Mouse (Mus musculus) telencephalon, adult 2 months (tissue): ENCODE measurements around the gene Nfib.

Experiments
- DNase-seq: peaks from one replicate; pipeline ENCODE4 v3.0.0-alpha.2; 2011; ENCODE audit warnings: low read depth, low spot score

Nfib gene

DNA sequence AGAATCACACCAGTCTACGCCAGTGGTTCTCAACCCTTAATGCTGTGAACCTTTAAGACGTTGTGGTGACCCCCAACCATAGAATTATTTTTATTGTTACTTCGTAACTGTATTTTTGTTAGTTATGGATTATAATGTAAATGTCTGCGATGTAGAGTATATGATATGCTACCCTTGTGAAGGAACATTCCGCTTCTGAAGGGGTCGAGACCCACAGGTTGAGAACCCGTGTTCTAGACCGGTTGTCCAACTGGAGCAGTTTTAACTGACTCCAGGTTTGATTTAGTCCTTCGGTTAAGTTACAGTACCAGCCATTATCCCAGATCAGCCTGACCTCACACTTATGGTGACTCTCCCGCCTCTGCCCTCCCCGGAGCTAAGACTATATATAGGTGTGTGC lies 70.4 kb downstream of the Nfib start:
- no peak for DNase-seq

GRCm38 (mm10) chr4:82634365-82634764 lies 71.2 kb downstream of the Nfib start:
- DNase-seq: no peak

GRCm38 (mm10) chr4:82624285-82625045 lies 81.1 kb downstream of the Nfib start:
- no peak for DNase-seq

DNA sequence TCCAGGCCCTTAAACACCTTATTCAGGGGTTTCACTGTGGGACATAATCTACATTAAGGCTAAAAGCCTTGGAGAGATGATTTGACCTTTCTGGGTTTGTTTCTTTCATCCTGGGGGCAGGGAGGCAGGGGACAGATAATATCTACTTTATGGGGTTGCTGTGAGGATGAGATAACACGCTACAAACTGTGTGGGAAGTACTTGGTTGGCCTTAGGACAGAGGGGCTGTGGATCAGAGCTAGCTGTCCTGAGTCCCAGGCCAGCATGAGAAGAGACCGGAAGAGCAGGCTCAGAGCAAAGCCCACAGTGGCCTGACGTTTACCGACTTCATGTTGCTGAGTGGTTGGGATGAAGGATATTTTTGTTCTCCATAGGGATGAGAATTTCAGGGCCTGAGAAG lies 81.7 kb downstream of the Nfib start:
- no peak for DNase-seq

- no peak for DNase-seq
These were observed 82.4 kb downstream of the Nfib start for GRCm38 (mm10) chr4:82623081-82623538.

GRCm38 (mm10) chr4:82622321-82622836 lies 83.2 kb downstream of the Nfib start:
- no peak for DNase-seq

GRCm38 (mm10) chr4:82619539-82619941 lies 86.0 kb downstream of the Nfib start:
- peak; percentile 85 for DNase-seq

DNA sequence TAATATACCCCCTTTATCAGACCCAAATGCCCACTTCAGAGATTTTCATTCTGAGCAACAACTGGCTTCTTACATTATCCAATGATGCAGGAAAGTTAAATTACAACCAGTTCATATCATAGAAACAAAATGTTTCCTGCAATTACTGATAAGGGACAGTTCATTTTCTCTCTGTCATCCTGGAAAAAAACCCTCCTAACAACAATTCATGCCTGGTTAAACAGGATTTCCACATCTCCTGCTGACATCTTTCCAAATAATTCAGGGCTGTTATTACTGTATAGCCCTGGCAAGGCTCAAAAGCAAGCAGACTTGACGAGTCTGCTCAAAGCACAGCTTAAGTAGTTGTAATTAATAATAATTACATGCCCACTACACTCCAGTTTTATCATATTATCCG lies 86.5 kb downstream of the Nfib start:
- DNase-seq: no peak

DNA sequence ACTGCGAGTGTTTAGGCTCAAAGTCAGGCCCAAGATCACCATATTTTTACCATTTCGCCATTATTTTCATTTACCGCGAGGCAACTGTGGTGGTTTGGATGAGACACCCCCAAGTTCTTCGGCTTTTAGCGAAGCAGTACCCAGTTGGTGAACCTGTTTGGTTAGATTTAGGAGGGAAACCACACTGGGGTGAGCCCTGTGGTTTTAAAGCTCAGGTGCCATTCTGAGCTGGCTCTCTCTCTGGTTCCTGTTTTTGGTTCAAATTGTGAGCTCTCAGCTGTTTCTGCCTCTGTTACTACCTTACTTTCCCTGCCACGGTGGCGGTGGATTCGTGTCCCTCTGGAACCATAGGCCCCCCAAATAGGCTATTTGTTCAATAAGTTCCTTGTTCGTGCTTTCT lies 88.3 kb downstream of the Nfib start:
- no peak for DNase-seq

- no peak for DNase-seq
These were observed 89.8 kb downstream of the Nfib start for GRCm38 (mm10) chr4:82615712-82616111.

DNA sequence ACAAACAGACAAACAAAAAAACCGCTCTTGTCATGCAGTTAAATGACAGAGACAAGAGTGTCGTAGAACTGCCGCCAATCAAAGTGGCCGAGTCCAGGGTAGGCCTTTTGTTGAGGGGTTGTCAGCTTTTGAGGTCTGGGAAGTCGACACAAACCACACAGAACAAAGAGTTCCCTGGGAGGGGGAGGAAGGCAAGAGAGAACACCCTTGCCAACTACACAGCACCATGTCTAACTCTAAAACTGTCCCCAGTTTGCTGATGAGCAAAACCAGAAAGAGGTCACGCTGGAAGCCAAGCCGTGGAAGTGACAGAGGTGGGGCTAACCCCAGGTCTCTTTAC lies 91.1 kb downstream of the Nfib start:
- DNase-seq: no peak

DNA sequence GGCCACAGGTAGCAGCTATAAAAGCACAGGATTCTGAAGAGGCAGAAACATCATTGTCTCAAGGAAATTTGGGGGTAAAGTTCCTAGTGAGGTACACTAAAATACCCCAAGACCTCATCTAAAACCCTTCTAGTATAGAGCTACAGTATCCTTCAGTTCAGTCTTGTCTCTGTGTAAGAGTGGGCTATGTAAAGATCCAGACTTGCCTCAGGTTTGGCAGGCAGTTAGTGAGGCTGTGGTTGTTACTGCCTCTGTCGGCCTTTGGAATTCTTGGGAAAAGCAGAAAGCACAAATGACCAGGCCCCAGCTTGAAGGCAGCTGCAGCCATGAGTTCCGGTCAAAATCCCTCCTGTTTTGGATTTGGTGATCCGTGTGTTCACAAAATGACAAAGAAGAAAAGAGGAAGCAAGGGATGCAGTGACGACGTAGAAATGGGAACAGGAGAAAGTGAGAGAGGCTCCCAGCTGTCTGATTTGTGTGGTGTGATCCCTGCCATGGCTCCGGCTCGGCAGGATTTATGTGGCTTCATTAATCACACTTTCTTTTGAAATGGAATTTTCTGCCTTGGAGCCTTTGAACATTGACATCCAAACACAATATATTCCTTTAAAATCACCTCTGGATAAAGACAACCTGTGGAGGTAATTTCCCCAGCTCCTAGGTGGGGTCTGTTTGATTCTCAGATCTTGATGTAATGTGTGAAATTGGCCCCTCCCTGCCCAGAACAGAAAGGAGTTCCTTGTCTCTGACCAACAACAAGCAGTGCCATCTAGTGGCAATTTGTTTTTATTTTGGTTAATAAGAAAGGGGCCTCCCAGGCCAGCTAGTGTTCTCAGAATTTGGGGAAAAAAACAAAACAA lies 91.7 kb downstream of the Nfib start:
- DNase-seq: peak; percentile 58

GRCm38 (mm10) chr4:82609676-82610075 lies 95.9 kb downstream of the Nfib start:
- DNase-seq: no peak

- no peak for DNase-seq
These were observed 96.6 kb downstream of the Nfib start for GRCm38 (mm10) chr4:82608768-82609610.

GRCm38 (mm10) chr4:82607266-82607665 lies 98.3 kb downstream of the Nfib start:
- DNase-seq: no peak

- DNase-seq: no peak
These were observed 99.2 kb downstream of the Nfib start for GRCm38 (mm10) chr4:82606351-82606750.

DNA sequence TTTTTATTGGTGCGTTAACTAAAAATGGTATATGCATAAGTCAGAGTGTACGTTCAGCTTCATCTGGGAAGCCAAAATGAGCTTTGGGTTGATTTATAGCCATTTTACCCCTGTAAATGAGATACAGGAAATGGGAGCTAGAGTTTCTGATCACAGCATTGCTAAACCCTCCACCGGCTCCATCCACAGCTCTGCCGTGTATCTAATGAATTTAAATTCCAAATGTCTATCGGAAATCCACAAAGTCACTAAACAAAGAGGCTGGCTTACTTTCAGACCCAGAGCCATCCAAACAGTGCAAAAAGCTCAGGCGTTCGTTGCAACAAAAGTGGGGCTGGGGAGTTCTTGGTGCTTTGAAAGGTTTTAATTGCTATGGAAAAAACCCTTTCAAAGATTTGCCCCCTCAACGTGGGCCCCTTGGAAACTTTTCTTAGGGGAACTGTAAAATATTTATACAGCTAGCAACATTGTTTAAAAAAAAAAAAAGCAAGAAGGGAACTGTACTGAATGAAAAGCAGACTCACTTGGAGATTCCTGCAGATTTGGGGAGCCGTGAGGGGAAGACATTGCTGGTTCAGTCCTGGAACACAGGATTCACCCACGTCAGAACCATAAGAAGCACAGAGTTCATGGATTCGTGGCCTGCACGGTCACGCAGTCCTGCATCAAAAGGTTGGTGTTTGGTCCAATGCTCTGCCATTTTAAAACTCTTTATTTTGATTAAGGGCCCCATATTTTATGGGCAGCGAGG lies 100.3 kb downstream of the Nfib start:
- DNase-seq: no peak

DNA sequence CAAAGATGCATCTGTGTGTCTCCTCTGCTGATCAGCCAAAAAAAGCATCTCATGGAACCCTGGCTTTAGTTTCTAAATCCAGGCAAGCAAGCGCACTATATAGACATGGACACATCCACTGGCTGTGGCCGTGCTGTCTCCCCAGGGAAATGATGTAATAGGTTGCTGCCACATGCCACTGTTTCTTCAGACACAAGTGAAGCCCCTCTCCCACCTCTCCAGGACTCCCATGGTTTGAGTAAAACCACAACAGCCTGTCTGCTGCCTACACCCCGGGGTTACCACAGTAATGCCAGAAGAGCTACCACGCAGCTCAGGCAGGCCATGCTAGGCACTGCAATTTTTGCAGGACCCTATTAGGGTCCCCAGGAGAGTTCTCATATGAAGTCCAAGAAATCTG lies 101.0 kb downstream of the Nfib start:
- DNase-seq: no peak

- DNase-seq: no peak
These were observed 104.9 kb downstream of the Nfib start for GRCm38 (mm10) chr4:82600636-82601035.

- DNase-seq: no peak
These were observed 107.1 kb downstream of the Nfib start for GRCm38 (mm10) chr4:82598436-82598835.
